Mouse (Mus musculus) embryo, embryonic 10 days (tissue): ENCODE measurements around the gene Sds.

Experiments
- DNase-seq: peaks from one replicate; pipeline ENCODE4 v3.0.0-alpha.2; 2015; ENCODE audit warnings: low spot score

Gene Sds

DNA sequence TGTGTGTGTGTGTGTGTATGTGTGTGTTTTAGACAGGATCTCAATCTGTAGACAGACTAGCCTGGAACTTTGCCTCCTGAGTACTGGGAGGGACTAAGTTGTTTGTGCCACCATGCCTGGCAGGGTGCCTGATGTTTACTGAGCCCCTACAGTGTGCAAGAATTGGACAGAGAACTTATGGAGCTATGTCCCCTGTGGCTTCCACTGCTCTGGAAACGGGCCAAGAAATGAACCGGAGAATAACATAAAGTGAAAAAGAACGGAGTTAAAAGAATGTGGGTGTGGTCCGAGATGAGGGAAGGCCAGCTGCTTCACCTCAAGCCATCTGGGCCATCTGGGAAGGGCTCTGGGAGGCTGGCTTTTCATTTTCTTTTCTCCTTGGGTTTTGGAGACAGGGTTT, 38.4 kb downstream of the Sds start:
- no peak for DNase-seq

DNA sequence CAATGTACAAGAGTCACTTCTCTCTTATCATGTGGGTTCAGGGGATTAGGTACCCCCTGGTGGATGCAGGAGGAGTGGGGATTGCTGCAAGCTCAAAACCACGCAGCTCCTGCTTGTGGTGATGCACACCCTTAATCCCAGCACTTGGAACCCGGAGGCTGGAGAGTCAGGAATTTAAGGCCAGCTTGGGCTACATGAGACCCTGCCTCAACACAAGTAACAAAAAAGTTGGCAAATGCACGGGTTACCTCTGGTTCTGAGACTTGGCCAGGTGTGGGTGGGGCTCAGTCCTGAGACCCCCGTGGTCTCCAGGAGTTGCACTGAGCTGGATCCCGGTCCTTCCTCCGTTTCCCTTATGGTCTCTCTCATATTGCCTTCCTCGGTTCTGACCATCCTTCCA, 39.1 kb downstream of the Sds start:
- no peak for DNase-seq

DNA sequence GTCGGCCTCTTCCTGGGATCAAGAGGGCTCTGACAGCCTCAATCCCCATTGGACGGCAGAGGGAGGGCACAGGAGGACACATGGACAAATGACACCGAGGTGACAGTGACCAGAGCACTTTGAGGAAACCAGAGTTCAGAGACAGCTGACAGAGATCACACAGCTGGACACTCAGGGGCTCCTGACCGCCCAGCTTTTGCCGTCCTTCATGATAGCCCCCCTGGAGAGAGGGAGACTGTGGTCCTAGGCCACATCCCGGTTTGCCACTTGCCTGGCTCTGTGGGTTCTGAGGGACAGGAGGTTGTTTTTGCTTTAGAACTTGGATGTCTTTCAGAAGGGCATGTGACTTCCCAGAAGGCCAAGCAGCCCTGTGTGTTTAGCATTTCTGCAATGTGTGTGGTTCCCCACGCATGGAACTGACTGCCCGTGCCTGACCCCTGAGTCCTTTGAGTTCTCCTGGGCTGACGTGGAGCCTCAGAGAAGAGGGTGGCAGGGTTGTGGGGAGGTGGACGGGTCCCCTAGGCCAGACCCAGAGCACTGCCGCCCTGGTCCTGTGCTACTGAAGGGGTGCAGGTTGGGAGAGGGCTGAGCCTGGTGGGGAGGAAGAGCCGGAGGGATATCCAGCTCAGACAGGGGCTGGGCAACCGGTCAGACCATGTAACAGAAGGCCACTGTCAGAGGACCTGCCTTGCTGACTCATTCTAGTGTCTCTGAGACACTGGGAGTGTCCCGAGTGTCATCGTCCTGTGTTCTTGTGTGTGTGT, 40.1 kb downstream of the Sds start:
- no peak for DNase-seq

DNA sequence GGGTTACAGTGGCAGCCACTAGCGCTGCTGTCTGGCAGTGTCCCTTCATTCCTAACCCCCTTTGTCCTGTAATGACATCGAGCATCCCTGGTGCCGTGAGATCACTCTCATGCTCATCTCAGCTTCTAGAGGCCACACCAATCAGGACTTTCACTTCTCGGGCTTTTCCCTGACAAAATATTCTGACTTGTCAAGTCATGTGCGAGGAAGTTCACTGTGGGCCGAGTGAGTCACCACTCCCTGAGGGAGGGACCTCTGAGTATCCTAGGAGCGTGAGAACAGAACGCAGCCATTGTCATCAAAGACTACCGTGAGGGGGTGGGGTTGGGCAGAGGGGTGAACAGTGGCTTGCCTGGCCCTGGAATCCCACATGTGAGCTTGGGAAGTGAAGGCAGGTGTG, 41.2 kb downstream of the Sds start:
- DNase-seq: peak; percentile 27

DNA sequence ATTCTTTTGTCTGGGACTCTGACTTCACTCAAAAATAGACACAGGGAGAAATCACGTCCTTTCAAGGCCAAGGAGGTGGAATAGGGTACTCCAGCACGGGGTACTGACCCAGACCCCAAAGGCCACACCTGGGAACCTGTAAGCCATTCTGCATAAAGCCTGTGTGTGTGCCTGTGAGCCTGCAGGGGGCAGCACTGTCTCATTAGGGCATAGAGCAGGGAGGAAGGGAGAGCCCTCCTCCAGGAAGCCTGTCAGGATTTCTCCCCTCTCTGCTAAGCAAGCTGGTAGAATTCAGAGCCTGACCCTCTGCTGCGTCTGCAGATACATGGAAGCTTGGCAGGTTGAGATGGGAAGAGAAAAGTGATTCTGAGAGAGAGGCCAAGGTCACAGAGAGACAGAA, 46.3 kb downstream of the Sds start:
- no peak for DNase-seq

DNA sequence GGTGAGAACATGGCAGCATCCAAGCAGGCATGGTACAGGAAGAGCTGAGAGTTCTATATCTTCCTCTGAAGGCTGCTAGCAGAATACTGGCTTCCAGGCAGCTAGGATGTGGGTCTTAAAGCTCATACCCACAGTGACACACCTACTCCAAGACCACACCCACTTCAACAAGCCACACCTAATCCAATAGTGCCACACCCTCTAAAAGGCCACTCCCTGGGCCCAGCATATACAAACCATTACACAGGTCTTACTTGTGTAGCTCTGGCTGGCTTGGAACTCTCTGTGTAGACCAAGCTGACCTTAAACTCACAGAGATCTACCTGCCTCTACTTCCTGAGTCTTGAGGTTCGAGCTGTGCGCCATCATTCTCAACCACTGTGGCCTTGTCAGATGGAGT, 48.4 kb downstream of the Sds start:
- DNase-seq: no peak

DNA sequence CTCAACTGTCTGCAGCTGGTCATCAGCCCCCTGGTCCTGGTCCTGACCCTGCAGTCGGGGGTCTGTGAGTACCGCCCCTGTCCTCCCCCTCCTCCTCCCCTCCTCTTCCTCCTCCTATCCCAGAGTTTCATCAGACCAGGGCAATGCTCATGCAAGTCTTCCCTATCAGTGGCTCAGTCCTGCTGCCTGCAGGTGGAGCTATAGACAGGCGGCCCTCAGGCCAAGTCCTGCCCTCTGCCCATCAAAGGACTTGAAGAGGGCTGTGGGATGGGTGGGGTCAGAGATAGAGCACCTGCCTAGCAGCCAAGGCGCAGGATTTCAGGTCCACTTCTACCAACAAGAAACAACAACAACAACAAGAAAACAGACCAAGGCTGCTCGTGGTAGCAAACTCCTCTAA, 49.4 kb downstream of the Sds start:
- DNase-seq: peak; percentile 59

DNA sequence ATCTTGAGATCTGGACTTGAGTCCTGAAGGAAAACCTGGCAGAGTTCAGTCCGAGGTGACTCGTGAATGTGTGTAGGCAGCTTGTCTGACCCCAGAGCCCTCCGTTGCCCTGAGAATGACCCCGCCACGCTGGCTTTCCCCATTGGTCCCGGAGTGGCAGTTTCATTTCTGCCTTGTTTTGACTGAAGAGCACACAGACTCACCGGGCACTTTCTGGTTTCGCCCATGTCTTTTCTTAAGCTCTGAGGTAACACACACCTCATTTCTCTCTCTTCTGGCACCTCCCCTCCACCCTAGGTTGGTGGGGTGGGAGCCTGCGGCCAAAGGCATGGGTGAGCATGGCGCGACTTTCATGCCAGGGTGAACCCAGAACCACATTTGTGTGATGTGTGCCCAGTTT, 50.0 kb downstream of the Sds start:
- peak; percentile 40 for DNase-seq

DNA sequence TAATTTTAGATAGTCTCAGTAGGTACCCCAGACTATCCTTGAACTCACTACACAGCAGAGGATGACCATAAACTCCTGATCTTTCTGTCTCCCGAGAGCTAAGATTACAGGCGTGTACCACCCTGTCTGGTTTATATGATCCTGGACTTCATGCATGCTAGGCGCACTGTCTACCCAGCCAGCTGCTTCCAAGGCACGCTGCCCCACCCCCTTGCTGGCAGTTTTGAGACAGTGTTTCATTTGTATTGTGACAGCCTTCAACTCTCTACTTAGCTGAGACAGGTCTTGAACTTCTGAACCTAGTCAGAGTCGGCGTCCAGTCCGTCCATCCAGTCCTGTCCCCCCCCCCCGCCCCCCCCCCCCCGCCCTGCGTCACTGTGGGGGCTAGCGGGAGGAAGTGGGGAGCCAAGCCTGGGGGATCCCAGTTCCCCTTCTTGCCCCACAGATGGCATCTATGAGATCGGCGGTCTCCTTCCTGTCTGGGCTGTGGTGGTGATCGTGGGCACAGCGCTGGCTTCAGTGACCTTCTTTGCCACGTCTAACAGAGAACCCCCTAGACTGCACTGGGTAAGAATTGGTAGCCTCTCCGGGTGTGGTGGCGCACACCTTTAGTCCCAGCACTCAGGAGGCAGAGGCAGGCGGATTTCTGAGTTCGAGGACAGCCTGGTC, 51.1 kb downstream of the Sds start:
- no peak for DNase-seq

DNA sequence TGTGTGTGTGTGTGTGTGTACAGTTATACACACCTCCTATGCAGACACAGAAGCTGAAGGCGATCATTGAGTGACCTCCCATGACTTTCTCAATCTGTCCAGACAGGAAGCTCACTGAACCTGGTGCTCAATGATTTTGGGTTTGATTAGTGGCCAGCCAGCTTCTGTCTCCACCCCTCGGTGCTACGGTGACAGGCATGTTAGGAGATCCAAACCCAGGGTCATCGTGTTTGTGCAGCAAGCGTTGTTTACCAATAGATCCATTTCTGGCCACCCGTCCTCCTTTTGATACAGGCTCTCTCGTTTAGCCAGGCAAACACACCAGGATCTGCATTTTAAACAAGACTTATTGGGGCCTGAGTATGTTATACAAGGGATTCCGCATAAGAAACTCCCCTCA, 55.3 kb downstream of the Sds start:
- DNase-seq: no peak
